Mouse (Mus musculus) retina, postnatal 1 day (tissue): ENCODE results near the gene Hsh2d.

Source experiments
- DNase-seq: peaks from one replicate; pipeline ENCODE4 v3.0.0-alpha.2; 2012

The Hsh2d gene

DNA sequence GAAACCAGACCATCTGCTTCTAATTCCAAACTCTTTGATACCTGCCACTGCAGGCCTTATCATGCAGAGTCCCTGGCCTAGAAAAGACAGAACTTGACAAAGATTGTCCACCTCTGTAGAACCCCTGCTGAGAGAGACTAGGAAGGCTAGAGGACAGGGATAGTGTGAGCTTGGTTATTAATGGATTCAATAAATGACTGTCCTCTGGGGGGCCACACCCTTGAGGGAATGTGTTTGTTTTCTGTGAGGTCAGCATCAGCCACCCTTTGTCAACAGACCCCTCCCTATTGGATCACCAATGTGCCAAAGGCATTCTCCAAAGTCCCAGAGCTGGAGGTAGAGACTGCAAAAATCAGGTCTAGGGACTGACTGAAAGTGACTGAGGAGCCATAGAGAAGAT is 2.6 kb downstream of the Hsh2d start:
- DNase-seq = no peak

DNA sequence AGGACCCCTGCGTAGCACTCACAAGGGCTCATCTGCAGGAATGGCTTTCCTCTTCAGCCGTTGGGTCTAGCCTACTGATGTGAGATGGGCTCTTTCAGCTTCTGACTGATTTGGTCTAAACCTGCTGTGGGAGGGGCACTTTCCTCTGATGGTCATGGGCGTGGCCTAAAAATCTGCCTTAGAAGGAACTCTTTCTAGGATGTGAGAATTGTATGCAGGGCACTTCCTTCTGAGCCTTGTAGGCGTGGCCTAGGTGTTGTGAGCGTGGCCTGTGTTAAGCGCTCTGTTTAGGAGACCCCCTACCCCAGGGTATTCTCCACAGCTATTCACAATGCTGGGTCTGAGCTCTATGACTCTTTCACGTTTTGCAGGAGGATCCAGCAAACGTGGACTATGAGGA is 8.6 kb downstream of the Hsh2d start:
- no peak for DNase-seq

DNA sequence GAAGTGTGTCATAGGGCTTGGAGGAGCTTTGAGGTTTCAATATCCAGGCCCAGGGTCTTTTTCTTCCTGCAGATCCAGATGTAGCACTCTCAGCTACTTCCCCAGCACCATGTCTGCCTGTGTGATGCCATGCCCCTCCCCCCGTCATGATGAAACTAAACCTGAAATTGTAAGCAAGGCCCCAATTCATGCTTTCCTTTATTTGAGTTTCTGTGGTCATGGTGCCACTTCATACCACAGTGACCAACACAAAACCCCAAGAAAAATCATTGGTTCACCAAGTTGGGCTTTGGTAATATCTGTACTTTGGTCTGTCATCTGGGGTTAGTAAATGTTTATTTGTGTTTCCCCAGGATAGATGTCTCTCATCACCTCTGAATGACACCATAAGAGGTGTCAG is 19.1 kb downstream of the Hsh2d start:
- DNase-seq = no peak

DNA sequence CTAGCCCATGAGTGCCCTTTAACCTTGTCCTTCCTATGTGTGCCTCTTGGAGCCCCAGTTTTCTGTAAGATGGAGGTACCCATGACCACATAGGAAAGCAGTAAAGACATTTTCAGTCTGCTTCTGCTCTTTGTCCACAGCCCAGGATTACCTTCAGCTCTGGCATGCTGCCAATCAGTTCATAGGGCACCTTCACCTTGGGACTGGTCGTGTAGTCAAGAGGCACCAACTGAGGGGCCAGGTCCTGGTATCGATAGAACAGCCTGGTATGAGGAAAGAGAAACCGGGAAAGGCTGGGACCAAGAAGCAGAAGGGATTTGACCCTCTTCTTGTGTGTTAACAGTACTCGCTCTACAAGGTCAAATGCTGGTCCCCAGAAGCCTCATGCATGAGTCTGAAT is 20.8 kb downstream of the Hsh2d start:
- no peak for DNase-seq

DNA sequence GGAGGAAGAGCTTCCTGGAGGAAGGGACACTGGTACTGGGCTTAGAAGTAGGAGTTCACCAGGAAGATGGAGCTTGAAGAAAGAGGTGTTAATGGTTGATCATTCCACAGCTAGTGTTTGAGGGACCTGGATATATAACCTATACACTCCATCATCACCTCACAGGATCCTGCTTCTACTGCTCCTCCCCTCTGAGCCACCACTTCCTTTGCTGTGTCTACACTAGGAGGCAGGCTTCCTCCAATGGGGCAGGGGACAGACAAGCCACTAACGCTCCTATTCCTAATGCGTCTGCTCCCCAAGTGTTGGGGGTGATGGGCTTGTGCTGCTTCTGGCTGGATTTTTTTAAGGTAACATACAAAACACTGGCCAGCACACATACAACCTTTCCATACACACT is 21.3 kb downstream of the Hsh2d start:
- DNase-seq = no peak

DNA sequence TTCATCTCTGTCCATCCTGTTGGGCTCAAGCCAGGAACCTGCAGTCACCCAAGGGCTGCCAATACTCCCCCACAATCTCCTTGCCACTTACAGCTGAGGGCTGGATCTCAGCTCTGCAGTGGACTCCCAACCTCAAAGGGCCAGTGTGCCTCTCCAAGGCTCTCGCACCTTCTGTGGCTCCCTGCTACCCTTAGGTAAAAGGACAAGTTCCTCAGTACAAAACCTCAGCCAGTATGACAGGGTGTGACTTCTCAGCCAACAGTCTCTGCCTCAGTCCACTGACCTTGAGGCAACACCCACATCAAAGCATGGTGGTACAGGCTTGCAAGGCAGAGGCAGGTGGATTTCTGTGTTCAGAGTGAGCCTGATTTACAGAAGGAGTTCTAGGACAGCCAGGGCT is 22.4 kb downstream of the Hsh2d start:
- no peak for DNase-seq

DNA sequence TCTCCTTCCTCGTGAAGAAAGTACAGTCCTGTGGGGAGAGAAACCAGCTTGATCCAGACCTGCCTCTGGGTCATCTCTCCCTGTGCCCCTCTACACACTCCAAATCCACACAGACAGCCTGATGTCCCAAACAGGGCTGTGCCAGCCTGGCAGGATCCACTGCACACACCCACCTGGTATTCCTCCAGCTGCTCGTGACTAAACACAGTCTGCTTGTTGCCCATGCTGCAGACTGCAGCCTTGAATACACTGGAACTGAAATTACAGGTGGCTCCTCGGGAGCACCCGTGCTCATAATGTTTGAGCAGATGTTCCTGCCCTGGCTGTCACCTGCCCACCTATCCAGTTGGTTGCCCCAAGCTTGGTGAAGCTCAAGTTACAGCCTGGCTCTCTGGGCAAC is 23.3 kb downstream of the Hsh2d start, which contains the start of gene Cib3:
Gene Cib3 (minus strand): TSS at position 87 of the 400 bp plus-strand sequence.
- no peak for DNase-seq

DNA sequence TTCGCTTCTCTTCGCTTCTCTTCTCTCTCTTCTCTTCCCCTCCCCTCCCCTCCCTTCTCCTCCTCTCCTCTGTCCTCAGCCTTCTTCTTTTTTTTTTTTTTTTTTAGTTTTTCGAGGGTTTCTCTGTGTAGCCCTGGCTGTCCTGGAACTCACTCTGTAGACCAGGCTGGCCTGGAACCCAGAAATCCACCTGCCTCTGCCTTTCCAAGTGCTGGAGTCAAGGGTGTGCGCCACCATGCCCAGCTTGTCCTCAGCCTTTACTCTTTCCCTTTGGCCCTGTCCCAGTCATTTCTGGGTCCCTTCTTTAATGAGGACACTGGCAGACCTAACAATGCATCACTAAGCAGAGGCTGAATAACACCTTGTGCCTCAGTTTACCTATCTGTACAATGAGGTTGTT is 24.1 kb downstream of the Hsh2d start, which contains the start of gene Gm11034:
Gene Gm11034 (minus strand): TSS at position 101 of the 400 bp plus-strand sequence.
- DNase-seq = no peak

DNA sequence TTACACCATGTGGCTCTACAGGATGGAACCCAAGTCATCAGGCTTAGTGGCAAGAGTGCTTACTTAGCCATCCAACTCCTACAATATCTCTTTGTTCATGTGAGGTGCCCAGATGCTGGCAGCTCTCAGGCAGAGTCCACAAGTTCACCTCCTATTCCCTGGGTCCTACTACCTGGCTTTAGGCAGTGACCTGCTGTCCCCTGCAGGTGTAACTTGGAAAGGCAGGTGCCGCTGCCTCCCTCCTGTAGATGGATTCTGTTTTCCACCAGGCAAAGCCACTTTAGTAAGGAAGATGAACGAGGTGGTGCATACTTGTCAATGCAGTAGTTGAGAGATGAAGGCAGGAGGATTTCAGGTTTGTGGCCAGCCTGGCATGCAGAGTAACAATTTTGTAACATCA is 25.6 kb downstream of the Hsh2d start:
- DNase-seq = no peak

DNA sequence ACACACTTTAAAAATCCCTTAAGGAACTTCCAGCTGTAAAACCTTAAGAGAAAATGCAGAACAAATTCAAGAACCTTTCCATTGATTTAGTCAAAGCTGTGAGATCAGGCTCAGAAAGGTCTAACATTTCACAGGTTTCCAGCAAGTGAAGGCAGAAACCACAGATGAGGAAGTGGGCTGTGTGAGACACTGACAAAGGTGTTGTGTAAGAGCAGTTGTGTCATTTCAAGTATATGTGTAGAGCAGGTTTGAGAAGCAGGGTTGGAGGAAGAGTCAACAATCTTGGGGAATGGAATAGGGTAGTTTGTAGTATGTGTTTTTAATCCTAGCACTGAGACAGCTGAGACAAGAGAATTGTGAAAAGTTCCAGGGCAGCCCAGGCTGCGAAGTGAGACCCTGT is 26.4 kb downstream of the Hsh2d start:
- no peak for DNase-seq

DNA sequence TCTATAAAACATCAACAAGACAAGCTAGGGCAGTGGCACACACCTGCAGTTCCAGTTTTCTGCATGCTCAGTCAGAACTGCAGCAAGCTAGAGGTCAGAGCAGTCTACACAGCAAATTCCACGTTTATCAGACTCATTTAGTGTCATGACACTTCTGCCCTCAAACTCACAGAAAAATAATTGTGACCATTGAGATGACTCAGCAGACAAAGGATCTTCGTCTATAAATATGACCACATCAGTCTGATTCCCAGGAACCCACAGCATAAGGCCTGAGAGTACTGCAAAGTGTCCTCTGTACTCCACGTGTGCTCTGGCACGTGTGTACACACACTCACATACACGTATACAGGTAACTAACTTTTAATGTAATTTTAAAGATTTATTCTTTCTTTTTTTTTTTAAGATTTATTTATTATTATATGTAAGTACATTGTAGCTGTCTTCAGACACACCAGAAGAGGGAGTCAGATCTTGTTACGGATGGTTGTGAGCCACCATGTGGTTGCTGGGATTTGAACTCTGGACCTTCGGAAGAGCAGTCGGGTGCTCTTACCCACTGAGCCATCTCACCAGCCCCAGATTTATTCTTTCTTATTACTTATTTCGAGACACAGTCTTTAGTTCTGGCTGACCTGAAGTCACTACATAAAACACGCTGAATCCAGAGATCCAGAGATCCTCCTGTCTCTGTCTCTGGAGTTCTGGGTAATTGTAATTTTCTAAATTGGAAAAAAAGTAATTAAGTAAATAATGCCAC is 29.5 kb downstream of the Hsh2d start:
- DNase-seq = no peak

DNA sequence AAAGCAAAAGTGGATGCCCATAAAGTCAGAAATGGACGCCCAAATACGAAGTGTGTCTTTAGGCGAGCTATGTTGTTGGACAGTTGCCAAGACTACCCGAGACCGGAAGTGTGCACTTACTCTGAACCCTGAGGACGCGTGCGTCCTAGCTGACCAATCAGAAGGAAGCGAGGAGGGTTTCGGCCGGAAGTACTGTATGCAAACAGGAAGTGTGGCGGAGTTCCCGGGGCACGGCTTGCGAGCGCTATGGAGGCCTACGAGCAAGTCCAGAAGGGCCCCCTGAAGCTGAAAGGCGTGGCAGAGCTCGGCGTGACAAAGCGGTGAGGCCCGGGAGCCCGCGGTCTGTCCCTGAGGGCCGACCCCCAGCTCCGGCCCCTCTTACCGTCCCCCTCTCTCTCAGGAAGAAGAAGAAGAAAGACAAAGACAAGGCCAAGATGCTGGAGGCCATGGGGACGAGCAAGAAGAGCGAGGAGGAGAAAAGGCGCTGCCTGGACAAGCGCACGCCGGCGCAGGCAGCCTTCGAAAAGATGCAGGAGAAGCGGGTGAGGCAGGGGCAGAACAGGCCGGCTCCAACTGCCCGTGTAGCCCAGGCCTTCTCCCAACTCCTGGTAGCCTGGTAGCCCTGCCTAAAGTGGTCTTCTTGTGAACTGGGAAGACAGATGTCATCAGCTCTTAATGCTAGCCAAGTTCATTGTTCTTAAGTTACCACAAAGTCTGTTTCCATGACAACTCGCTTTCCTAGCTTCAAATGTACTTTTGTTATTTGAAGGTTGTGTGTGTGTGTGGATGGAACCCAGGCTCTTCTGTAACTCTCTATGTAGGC is 30.3 kb downstream of the Hsh2d start, which contains the start of gene Fam32a:
Gene Fam32a (plus strand): TSS at position 190 of the 823 bp plus-strand sequence.
- peak; percentile 98 for DNase-seq

DNA sequence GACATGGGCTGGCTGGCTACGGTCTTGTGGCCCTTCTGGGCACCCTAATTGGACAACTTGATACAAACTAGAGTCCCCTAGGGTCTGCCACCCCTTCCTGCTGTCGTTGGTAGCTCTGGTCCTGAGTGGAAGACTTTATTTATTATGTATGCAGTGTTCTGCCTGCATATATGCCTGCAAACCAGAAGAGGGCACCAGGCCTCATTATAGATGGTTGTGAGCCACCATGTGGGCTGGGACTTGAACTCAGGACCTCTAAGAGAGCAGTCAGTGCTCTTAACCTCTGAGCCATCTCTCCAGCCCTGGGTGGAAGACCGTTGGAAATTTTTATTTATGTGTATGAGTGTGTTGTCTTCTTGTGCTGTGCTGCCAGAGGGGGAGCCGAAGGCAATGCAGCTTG is 31.3 kb downstream of the Hsh2d start:
- DNase-seq = no peak

DNA sequence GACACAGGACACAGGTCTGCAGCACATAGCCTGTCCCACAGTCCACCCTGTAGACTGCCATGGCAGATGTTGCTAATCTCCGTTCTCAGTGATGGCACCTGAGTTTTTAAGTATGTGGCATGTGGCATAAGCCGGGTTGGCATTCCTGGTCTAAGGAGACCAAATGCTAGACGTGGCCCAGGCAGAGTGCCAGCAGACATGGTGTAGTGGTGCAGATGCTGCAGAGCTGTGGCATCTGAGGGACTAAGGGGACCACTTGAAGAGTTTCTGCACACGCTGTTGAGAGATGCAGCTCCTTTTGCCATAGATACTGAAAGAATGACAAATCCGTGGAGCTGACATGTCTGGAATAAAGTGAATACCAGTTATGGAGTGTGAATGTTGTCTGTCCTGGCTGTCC is 33.2 kb downstream of the Hsh2d start:
- no peak for DNase-seq

DNA sequence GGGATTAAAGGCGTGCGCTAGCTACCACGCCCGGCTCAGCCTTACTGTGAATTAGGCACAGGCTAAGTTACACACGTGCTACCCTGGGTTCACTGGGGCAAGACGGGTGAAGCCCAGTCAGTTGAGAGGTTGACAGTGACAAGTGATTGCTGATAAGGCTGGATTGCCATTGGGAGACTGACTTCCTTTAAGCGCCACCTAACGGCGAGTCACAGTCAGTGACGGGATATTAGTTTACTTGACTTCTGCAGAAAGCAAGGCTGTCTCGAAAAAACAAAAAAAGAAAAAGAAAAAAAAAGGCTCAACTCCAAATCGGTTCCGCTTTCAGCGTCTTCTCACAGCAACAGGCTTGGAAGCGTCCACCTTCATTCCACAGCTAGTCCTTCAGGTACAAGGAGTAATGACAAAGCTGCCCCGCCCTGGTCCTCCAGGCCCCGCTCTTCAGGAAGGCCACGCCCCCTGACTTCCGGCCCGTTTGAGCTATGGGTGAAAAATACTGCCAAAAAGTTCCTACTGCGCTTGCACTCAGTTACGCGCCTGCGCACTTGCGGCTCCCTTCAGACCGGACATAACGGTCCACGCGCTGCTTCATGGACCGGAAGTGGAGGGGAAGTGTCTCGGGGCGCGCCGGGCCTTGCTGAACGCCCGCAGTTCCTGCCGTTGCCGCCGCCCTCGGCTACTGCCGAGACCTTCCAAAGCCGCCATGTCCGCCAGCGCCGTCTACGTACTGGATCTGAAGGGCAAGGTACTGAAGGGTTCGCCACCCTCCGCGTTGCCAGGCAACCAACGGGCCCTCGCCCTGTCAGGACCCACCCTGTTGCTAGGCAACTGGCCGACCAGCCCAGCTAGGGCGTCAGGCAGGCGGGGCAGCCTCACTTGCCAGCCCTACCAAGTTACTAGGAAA is 50.3 kb downstream of the Hsh2d start, which contains the start of gene Ap1m1:
Gene Ap1m1 (plus strand): TSS at position 520 of the 904 bp plus-strand sequence.
- DNase-seq = peak; percentile 99

DNA sequence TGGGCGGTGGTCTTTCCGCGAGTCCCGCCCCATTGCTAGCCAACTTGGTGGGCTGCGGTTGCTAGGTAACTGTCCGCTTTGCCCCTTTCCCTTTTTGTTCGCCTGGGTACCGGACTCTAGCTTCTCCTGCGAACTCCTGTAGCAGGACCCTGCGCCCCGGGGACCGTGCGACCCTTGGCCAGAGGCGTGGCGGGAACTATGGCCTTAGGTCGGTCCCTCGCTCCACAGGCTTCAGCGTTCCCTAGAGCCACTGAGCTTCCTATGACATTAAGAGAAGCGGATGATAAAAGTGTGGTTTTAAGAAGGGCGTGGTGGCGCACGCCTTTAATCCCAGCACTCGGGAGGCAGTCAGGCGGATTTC is 50.9 kb downstream of the Hsh2d start:
- DNase-seq = no peak

DNA sequence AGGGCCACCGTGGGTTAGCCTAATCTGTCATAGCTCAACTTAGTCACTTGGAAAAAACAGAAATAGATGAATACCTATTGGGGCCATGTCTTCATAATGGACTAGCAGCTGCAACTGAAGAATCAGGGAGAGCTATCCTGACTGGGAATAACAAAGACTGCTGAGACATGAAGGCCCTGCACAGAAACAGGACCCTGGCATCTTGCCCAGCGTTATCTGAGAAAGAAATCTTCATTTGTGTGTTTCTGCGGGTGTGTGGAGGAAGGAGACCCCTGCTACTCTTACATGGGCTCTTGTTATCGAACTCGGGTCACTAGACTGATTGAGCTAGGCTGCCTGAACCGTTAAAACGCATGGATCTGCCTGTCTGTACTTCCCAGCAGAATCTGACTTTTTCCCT is 51.5 kb downstream of the Hsh2d start:
- DNase-seq = no peak

DNA sequence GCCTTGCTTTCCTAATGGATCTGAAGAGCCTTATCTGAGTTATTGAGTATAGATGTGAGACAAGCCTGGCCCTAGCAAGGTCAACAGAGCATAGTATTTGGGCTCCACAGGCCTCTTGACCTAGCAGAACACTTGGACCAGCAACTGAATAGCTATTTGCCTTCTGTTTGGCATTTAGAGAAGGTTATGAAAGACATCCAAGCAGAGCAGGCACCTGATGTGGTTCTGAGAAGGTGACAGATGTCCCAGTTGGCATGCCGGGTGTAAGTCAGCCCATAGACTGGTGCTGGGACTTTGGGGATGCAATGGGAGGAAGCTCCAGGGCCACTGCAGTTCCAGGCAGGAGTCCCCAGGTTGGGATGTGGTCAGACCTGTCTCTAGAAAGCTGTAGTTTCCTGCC is 52.8 kb downstream of the Hsh2d start:
- DNase-seq = no peak

DNA sequence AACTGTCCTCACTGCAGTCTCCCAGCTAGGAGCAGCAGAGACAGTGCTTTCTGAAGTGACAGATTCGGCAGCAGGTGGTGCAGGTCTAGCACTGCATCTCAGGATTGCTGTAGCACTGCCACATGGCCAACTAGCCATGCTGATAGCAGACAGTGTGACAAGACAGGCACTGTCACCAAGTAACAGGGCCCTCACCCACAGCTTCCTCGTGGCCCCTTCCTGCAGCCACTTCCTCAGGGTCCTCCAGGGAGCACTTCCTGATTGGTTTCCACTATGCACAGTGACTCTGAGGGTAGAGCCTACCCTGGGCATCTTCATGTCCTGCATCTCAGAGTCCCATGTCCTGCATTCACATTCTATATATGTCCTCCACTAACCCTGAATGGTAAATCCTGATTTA is 55.2 kb downstream of the Hsh2d start:
- no peak for DNase-seq
